Mouse (Mus musculus) limb, embryonic 15.5 days (tissue): ENCODE results near the gene Cpeb4. TPM values are rescaled to one million over a fixed set of nuclear protein-coding genes. Genes with fewer than 3 reads are reported as not detected.

Experiments
- ATAC-seq: fragments of 200-750 bp; cut with Nextera tagmentation; 2 replicates; pipeline ENCODE4 v1.8.0; 2017; ENCODE audit warnings: low read depth, moderate TSS enrichment; ENCODE audit not compliant: insufficient number of reproducible peaks, low FRiP score, low TSS enrichment
- H3K27ac ChIP-seq: fragments of 300-500 bp; sonication (generic); 2 replicates; pipeline ENCODE4 v1.5.1; 2015; ENCODE audit warnings: moderate library complexity, mild to moderate bottlenecking, inconsistent platforms
- H3K27me3 ChIP-seq: fragments of 300-500 bp; sonication (generic); 2 replicates; pipeline ENCODE4 v1.6.1; 2015; ENCODE audit warnings: inconsistent platforms
- H3K36me3 ChIP-seq: fragments of 300-500 bp; sonication (generic); 2 replicates; pipeline ENCODE4 v1.6.1; 2015; ENCODE audit warnings: inconsistent platforms
- H3K4me1 ChIP-seq: fragments of 300-500 bp; sonication (generic); 2 replicates; pipeline ENCODE4 v1.6.1; 2015; ENCODE audit warnings: inconsistent platforms
- H3K4me2 ChIP-seq: fragments of 300-500 bp; sonication (generic); 2 replicates; pipeline ENCODE4 v1.6.1; 2015; ENCODE audit warnings: mild to moderate bottlenecking, inconsistent platforms
- H3K4me3 ChIP-seq: fragments of 300-500 bp; sonication (generic); 2 replicates; pipeline ENCODE4 v1.5.1; 2015; ENCODE audit warnings: mild to moderate bottlenecking, inconsistent platforms
- H3K9ac ChIP-seq: fragments of 300-500 bp; sonication (generic); 2 replicates; pipeline ENCODE4 v1.6.1; 2015; ENCODE audit warnings: inconsistent platforms
- H3K9me3 ChIP-seq: fragments of 300-500 bp; sonication (generic); 2 replicates; pipeline ENCODE4 v1.6.1; 2016; ENCODE audit warnings: inconsistent platforms
- WGBS: fragments of 180-500 bp; shearing (Covaris S2); methylation state at CpG from one replicate; pipeline ENCODE4 v1.1.7; 2015; 5-methylcytosine and 5-hydroxymethylcytosine counted together
- polyA plus RNA-seq: library from polyadenylated mRNA; unstranded; fragments of >200 nt; fragmentation: Nextera tagmentation; extraction: Ambion mirVana; gene quantifications from 2 replicates; pipeline ENCODE4 v1.2.1, GENCODE M21; 2015

Cpeb4 gene
- polyA plus RNA-seq, 1 experiment from 2014 or later = 3.2 TPM

GRCm38 (mm10) chr11:31874071-31874470 is 2.1 kb downstream of the Cpeb4 start:
- no peak for ATAC-seq
- Histone ChIP-seq H3K9ac (no peak overlapping the region), H3K27me3 (no peaks in the 10 kb centered on the region), H3K9me3 (no peaks in the 10 kb centered on the region), H3K4me1 (peaks cover 17% of the 10 kb centered on the region), H3K4me2 (0 out of 2 replicates have a peak overlapping the region, but pooled peaks have one; percentile 12), H3K27ac (no peak overlapping the region), H3K4me3 (no peak overlapping the region), H3K36me3 (no peaks in the 10 kb centered on the region)
- 72% methylated on average over 2 of the region's 2 CpGs for WGBS

GRCm38 (mm10) chr11:31883671-31884070 is 11.7 kb downstream of the Cpeb4 start:
- ATAC-seq = no peak
- no peak overlapping the region for H3K27ac ChIP-seq
- no peaks in the 10 kb centered on the region for H3K27me3 ChIP-seq
- WGBS = 63% methylated on average over 1 of the region's 1 CpGs
- H3K9ac ChIP-seq = no peak overlapping the region
- no peak overlapping the region for H3K4me2 ChIP-seq
- peaks cover 3% of the 10 kb centered on the region; the same call in 1 of the 2 replicates for H3K4me1 ChIP-seq
- no peak overlapping the region for H3K4me3 ChIP-seq
- no peaks in the 10 kb centered on the region for H3K36me3 ChIP-seq
- no peaks in the 10 kb centered on the region for H3K9me3 ChIP-seq

- ATAC-seq = no peak
- H3K4me2 ChIP-seq = no peak overlapping the region
- 59% methylated on average over 1 of the region's 1 CpGs for WGBS
Observed at GRCm38 (mm10) chr11:31885765-31886164, 13.8 kb downstream of the Cpeb4 start.

GRCm38 (mm10) chr11:31888229-31888628 is 16.2 kb downstream of the Cpeb4 start:
- H3K27me3 ChIP-seq = no peaks in the 10 kb centered on the region
- no peak overlapping the region for H3K9ac ChIP-seq
- peaks cover 3% of the 10 kb centered on the region; the same call in 1 of the 2 replicates for H3K4me1 ChIP-seq
- H3K4me3 ChIP-seq = no peak overlapping the region
- H3K36me3 ChIP-seq = no peaks in the 10 kb centered on the region
- no peak overlapping the region for H3K4me2 ChIP-seq
- no peak for ATAC-seq
- no peak overlapping the region for H3K27ac ChIP-seq
- 96% methylated on average over 1 of the region's 1 CpGs for WGBS
- H3K9me3 ChIP-seq = no peaks in the 10 kb centered on the region

More at GRCm38 (mm10) chr11:31885765-31886164, 13.8 kb downstream of the Cpeb4 start:
- H3K36me3 ChIP-seq = no peaks in the 10 kb centered on the region
- H3K27me3 ChIP-seq = no peaks in the 10 kb centered on the region
- no peaks in the 10 kb centered on the region for H3K9me3 ChIP-seq
- H3K4me1 ChIP-seq = peaks cover 3% of the 10 kb centered on the region; the same call in 1 of the 2 replicates
- H3K4me3 ChIP-seq = no peak overlapping the region
- H3K9ac ChIP-seq = no peak overlapping the region
- no peak overlapping the region for H3K27ac ChIP-seq

GRCm38 (mm10) chr11:31892152-31892551 is 20.1 kb downstream of the Cpeb4 start:
- WGBS = 49% methylated on average over 3 of the region's 3 CpGs
- ATAC-seq = no peak
- no peaks in the 10 kb centered on the region for H3K4me1 ChIP-seq

GRCm38 (mm10) chr11:31893639-31894038 is 21.6 kb downstream of the Cpeb4 start:
- Histone ChIP-seq H3K9me3 (no peaks in the 10 kb centered on the region), H3K4me2 (no peak overlapping the region), H3K9ac (no peak overlapping the region), H3K27ac (no peak overlapping the region), H3K4me1 (no peaks in the 10 kb centered on the region), H3K27me3 (no peaks in the 10 kb centered on the region), H3K36me3 (no peaks in the 10 kb centered on the region), H3K4me3 (no peak overlapping the region)
- WGBS = 72% methylated on average over 2 of the region's 2 CpGs
- no peak for ATAC-seq

More at GRCm38 (mm10) chr11:31892152-31892551, 20.1 kb downstream of the Cpeb4 start:
- Histone ChIP-seq H3K9me3 (no peaks in the 10 kb centered on the region), H3K27me3 (no peaks in the 10 kb centered on the region), H3K4me2 (no peak overlapping the region), H3K36me3 (no peaks in the 10 kb centered on the region), H3K9ac (no peak overlapping the region), H3K4me3 (no peak overlapping the region), H3K27ac (no peak overlapping the region)

GRCm38 (mm10) chr11:31896065-31896792 is 24.2 kb downstream of the Cpeb4 start:
- WGBS = 56% methylated on average over 4 of the region's 4 CpGs
- Histone ChIP-seq H3K36me3 (no peaks in the 10 kb centered on the region), H3K27ac (no peak overlapping the region), H3K9ac (no peak overlapping the region), H3K9me3 (no peaks in the 10 kb centered on the region), H3K4me2 (no peak overlapping the region), H3K4me1 (no peaks in the 10 kb centered on the region), H3K4me3 (no peak overlapping the region), H3K27me3 (no peaks in the 10 kb centered on the region)
- ATAC-seq = no peak

GRCm38 (mm10) chr11:31896905-31897304 is 24.9 kb downstream of the Cpeb4 start:
- no peak for ATAC-seq
- Histone ChIP-seq H3K4me2 (no peak overlapping the region), H3K9me3 (no peaks in the 10 kb centered on the region), H3K27ac (no peak overlapping the region), H3K4me1 (no peaks in the 10 kb centered on the region), H3K27me3 (no peaks in the 10 kb centered on the region), H3K36me3 (no peaks in the 10 kb centered on the region), H3K9ac (no peak overlapping the region), H3K4me3 (no peak overlapping the region)
- 81% methylated on average over 3 of the region's 3 CpGs for WGBS

GRCm38 (mm10) chr11:31899166-31899565 is 27.2 kb downstream of the Cpeb4 start:
- H3K9me3 ChIP-seq = no peaks in the 10 kb centered on the region
- H3K36me3 ChIP-seq = no peaks in the 10 kb centered on the region
- no peak overlapping the region for H3K9ac ChIP-seq
- H3K4me2 ChIP-seq = no peak overlapping the region
- H3K27me3 ChIP-seq = no peaks in the 10 kb centered on the region
- no peak overlapping the region for H3K4me3 ChIP-seq
- no peak for ATAC-seq
- no peaks in the 10 kb centered on the region for H3K4me1 ChIP-seq
- H3K27ac ChIP-seq = no peak overlapping the region

GRCm38 (mm10) chr11:31900736-31901135 is 28.7 kb downstream of the Cpeb4 start:
- no peak overlapping the region for H3K4me2 ChIP-seq
- H3K36me3 ChIP-seq = no peaks in the 10 kb centered on the region
- no peak overlapping the region for H3K9ac ChIP-seq
- H3K27me3 ChIP-seq = no peaks in the 10 kb centered on the region
- no peak for ATAC-seq
- 5% methylated on average over 1 of the region's 1 CpGs for WGBS
- H3K27ac ChIP-seq = no peak overlapping the region
- no peaks in the 10 kb centered on the region for H3K4me1 ChIP-seq
- no peaks in the 10 kb centered on the region for H3K9me3 ChIP-seq
- H3K4me3 ChIP-seq = no peak overlapping the region

- no peaks in the 10 kb centered on the region for H3K9me3 ChIP-seq
- H3K27me3 ChIP-seq = no peaks in the 10 kb centered on the region
- H3K36me3 ChIP-seq = no peaks in the 10 kb centered on the region
- 79% methylated on average over 1 of the region's 1 CpGs for WGBS
- no peak for ATAC-seq
- no peak overlapping the region for H3K4me2 ChIP-seq
- H3K4me1 ChIP-seq = no peaks in the 10 kb centered on the region
- no peak overlapping the region for H3K4me3 ChIP-seq
- H3K27ac ChIP-seq = no peak overlapping the region
- no peak overlapping the region for H3K9ac ChIP-seq
Observed at GRCm38 (mm10) chr11:31902251-31903001, 30.4 kb downstream of the Cpeb4 start.

- ATAC-seq = no peak
- Histone ChIP-seq H3K27me3 (no peaks in the 10 kb centered on the region), H3K36me3 (no peaks in the 10 kb centered on the region), H3K9me3 (no peaks in the 10 kb centered on the region), H3K4me1 (no peaks in the 10 kb centered on the region), H3K9ac (no peak overlapping the region), H3K4me3 (no peak overlapping the region), H3K4me2 (no peak overlapping the region), H3K27ac (no peak overlapping the region)
Observed at GRCm38 (mm10) chr11:31906499-31906898, 34.5 kb downstream of the Cpeb4 start.
